Mouse (Mus musculus): ENCODE data around the gene Papola.

DNA sequence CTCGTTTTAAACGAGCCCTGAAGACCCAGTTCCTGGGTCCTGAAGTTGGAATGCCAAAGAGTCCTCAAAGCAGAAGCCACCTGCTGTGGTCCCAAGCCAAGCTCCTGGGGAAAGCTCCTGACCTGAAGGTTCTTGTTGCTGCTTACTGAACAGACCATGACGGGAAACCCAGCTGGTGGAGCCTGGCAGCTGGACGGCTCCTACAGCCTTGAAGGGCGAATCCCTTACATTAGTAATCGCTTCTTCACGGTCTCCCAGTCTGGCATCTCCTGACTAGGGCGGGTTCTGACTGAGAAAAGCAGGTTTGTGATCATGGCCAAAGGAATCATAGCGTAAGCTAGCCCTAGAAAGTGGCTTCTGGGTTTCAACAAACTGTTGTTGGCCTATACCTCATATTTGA, 66.2 kb downstream of the Papola start:
- no peak for TF ChIP-seq ZC3H11A (IDR thresholded peaks at IDR 0.05; ENCODE audit: borderline replicate concordance, low read depth, low read length)
- no peak for TF ChIP-seq HCFC1 (IDR thresholded peaks at IDR 0.05; ENCODE audit: borderline replicate concordance, insufficient read depth, low read length)
